ENCODE assay signal across 8 mouse cellular contexts in the genomic region with DNA sequence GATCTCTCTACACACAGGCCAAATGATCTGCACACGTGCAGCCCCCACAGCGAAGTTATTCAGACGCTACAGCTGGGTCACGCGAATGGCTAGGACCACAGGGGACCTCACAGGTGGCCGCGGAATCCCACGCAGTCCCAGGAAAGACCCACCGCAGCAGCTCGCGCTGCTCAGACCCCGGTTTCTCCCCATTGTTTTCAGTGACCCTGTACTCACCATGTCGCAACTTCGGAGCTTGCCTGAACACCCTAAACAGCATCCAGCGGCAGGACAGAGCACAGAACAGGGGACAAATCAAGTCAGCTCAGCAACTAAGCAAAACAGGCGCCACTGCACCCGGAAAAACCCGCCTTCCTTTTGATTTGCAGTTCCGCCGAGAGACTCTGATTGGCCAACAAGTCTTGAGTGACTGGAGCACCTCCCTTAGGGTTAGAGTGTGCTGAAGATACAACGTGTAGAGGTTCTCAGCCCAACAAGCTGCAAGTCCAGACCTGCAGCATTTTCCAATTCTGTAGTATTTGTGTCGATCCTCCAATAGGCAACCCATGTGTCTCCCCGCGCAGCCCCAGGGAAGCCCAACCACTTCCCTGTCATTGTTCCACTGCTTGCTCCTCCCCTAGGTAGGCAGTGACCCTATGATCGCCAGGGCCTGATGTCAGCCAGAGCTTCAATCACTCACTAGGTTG. TPM values are rescaled to one million over a fixed set of nuclear protein-coding genes. Genes with fewer than 3 reads are reported as not detected.
A peak's percentile ranks its signal among the peaks of the same experiment; 100 is the strongest.
DNase-seq lines count a peak whose midpoint lies in the region; ATAC-seq and TF ChIP-seq lines count a peak whose summit lies in the region.
"Not testable (repeated sequence)": the region's sequence is repeated elsewhere in the genome, so short reads cannot be mapped to it uniquely, and the experiment has no call there.

No protein-coding gene starts in this region.

- intact Hi-C loops in heart, adult 2 months (cut with DNase I) = not testable (repeated sequence)

- H3K4me3 ChIP-seq in embryonic facial prominence, embryonic 14.5 days (ENCODE audit: low read depth, low read length) = peak overlapping the region; percentile 59
- H3K4me3 ChIP-seq in heart, adult 2 months = peak overlapping the region; percentile 49
- peak overlapping the region; percentile 69 for H3K4me3 ChIP-seq in kidney, adult 2 months (ENCODE audit: insufficient read depth, low read depth, low read length)
- peak overlapping the region; percentile 50 for H3K4me3 ChIP-seq in limb, embryonic 11.5 days (ENCODE audit: low read depth, low read length)
- H3K4me3 ChIP-seq in midbrain, embryonic 13.5 days (replicated peaks) = peak overlapping the region; percentile 63

- not testable (repeated sequence) for TF ChIP-seq CTCF in heart, adult 2 months (IDR thresholded peaks at IDR 0.05); kidney, adult 2 months (conservative IDR thresholded peaks at IDR 0.05; ENCODE audit: insufficient read depth, insufficient read length, low read depth, low read length)

- not testable (repeated sequence) for H3K4me1 ChIP-seq in embryonic facial prominence, embryonic 14.5 days (ENCODE audit: control insufficient read depth, insufficient read depth, low read length); heart, adult 2 months (ENCODE audit: control insufficient read depth, insufficient read depth, low read length); kidney, adult 2 months (ENCODE audit: control insufficient read depth, insufficient read depth, low read length); limb, embryonic 11.5 days (ENCODE audit: control insufficient read depth, insufficient read depth, low read length); midbrain, embryonic 13.5 days (replicated peaks)

- whole genome bisulfite sequencing in embryonic facial prominence, embryonic 14.5 days = 3% methylated on average over 23 of the region's 25 CpGs
- under 1% methylated on average over 25 of the region's 25 CpGs for WGBS in heart, adult 2 months
- WGBS in kidney, adult 2 months = under 1% methylated on average over 25 of the region's 25 CpGs
- 2% methylated on average over 25 of the region's 25 CpGs for WGBS in limb, embryonic 11.5 days
- 2% methylated on average over 25 of the region's 25 CpGs for WGBS in midbrain, embryonic 13.5 days

- ATAC-seq in embryonic facial prominence, embryonic 14.5 days (ENCODE audit: low read depth) = peak; percentile 95
- peak; percentile 96 for ATAC-seq in limb, embryonic 11.5 days (ENCODE audit: insufficient number of reproducible peaks, low FRiP score, low TSS enrichment, low read depth)
- peak; percentile 96 for ATAC-seq in midbrain, embryonic 13.5 days

- peak overlapping the region; percentile 62 for H3K4me2 ChIP-seq in embryonic facial prominence, embryonic 14.5 days (ENCODE audit: low read depth, low read length)
- peak overlapping the region; percentile 50 for H3K4me2 ChIP-seq in limb, embryonic 11.5 days (ENCODE audit: low read depth, severe bottlenecking)
- H3K4me2 ChIP-seq in midbrain, embryonic 13.5 days (replicated peaks) = peak overlapping the region; percentile 75

- H3K27me3 ChIP-seq in embryonic facial prominence, embryonic 14.5 days (replicated peaks; ENCODE audit: control insufficient read depth, insufficient read depth, low read length); heart, adult 2 months (ENCODE audit: control insufficient read depth, insufficient read depth, low read length); kidney, adult 2 months (replicated peaks; ENCODE audit: control insufficient read depth, insufficient read depth, low read length); limb, embryonic 11.5 days (ENCODE audit: control insufficient read depth, insufficient read depth, low read length); midbrain, embryonic 13.5 days: not testable (repeated sequence)

- H3K9me3 ChIP-seq in embryonic facial prominence, embryonic 14.5 days (ENCODE audit: control insufficient read depth, low read length); limb, embryonic 11.5 days (ENCODE audit: control insufficient read depth, low read length); midbrain, embryonic 13.5 days: not testable (repeated sequence)

- peak; percentile 65 for DNase-seq in 3T3-L1 (ENCODE audit: low read depth, low spot score)
- peak; percentile 55 to 63 for DNase-seq in adrenal gland, postnatal 36 days
- peak; percentile 78 for DNase-seq in embryonic facial prominence, embryonic 14.5 days (ENCODE audit: low spot score)
- peak; percentile 67 to 70 for DNase-seq in heart, adult 2 months
- peak; percentile 67 for DNase-seq in kidney, adult 2 months
- DNase-seq in limb, embryonic 11.5 days (ENCODE audit: low spot score) = peak; percentile 74
- peak; percentile 38 to 52 for DNase-seq in spleen, adult 18-20 months

- not testable (repeated sequence) for H3K79me2 ChIP-seq in heart, adult 2 months (replicated peaks; ENCODE audit: control insufficient read depth, insufficient read depth, low read length)

- peak overlapping the region; percentile 68 for H3K9ac ChIP-seq in embryonic facial prominence, embryonic 14.5 days (ENCODE audit: low read depth, low read length)
- H3K9ac ChIP-seq in heart, adult 2 months (ENCODE audit: low read depth, low read length) = peak overlapping the region; percentile 62
- peak overlapping the region; percentile 74 for H3K9ac ChIP-seq in limb, embryonic 11.5 days (ENCODE audit: low read length)
- peak overlapping the region; percentile 71 for H3K9ac ChIP-seq in midbrain, embryonic 13.5 days (replicated peaks)

- H3K27ac ChIP-seq in embryonic facial prominence, embryonic 14.5 days (replicated peaks; ENCODE audit: low read depth, low read length) = 0 out of 2 replicates have a peak overlapping the region, but pooled peaks have one; percentile 61
- peak overlapping the region; percentile 49 for H3K27ac ChIP-seq in heart, adult 2 months
- H3K27ac ChIP-seq in kidney, adult 2 months (ENCODE audit: insufficient read depth, low read depth, low read length); limb, embryonic 11.5 days (replicated peaks; ENCODE audit: low read depth, low read length); midbrain, embryonic 13.5 days: not testable (repeated sequence)

- TF ChIP-seq POLR2A in heart, adult 2 months (IDR thresholded peaks at IDR 0.05; ENCODE audit: insufficient read depth, low read depth, low read length); kidney, adult 2 months (IDR thresholded peaks at IDR 0.05; ENCODE audit: low read depth, low read length): not testable (repeated sequence)

- not testable (repeated sequence) for H3K36me3 ChIP-seq in embryonic facial prominence, embryonic 14.5 days (ENCODE audit: control insufficient read depth, insufficient read depth, low read length); heart, adult 2 months (ENCODE audit: control insufficient read depth, insufficient read depth, low read length); kidney, adult 2 months (ENCODE audit: control insufficient read depth, insufficient read depth, low read length); limb, embryonic 11.5 days (ENCODE audit: control insufficient read depth, insufficient read depth, low read length); midbrain, embryonic 13.5 days

- not testable (repeated sequence) for TF ChIP-seq EP300 in heart, adult 2 months (IDR thresholded peaks at IDR 0.05; ENCODE audit: insufficient read depth, low read depth, low read length)

RNA-seq across cellular contexts. Expression of gene 4930522L14Rik, which starts 44.4 kb away (rescaled TPM):
- total RNA-seq in adrenal gland, postnatal 36 days (2021) = 1 to 10 TPM; 4.7 to 9.5 TPM
- 7.5 and 7.7 TPM in 2 replicates for polyA plus RNA-seq in embryonic facial prominence, embryonic 14.5 days (2014; fragmentation: Nextera tagmentation; extraction: Ambion mirVana)
- total RNA-seq in heart, adult 2 months (2021) = 1 to 10 TPM in 1 of 2 experiments, under 1 TPM in 1; 0.99 to 1.6 TPM
- 0.09 and 1.6 TPM in 2 replicates for polyA plus RNA-seq in heart, adult 2 months (2012; rRNA removed)
- 1.2 TPM in 2 replicates for polyA plus RNA-seq in kidney, adult 2 months (2012; rRNA removed)
- polyA plus RNA-seq in limb, embryonic 11.5 days (2014; fragmentation: Nextera tagmentation; extraction: Ambion mirVana) = 11.9 and 12.5 TPM in 2 replicates
- 4.0 and 5.0 TPM in 2 replicates for polyA plus RNA-seq in midbrain, embryonic 13.5 days (2015; fragmentation: Nextera tagmentation; extraction: Ambion mirVana)
